Mouse (Mus musculus): ENCODE measurements around the gene Hist1h2bm. TPM values are rescaled to one million over a fixed set of nuclear protein-coding genes. Genes with fewer than 3 reads are reported as not detected.
A peak's percentile ranks its signal among the peaks of the same experiment; 100 is the strongest.
"Not testable (repeated sequence)": the region's sequence is repeated elsewhere in the genome, so short reads cannot be mapped to it uniquely, and the experiment has no call there.

Gene Hist1h2bm
- polyA plus RNA-seq, 1 experiment, result 0.70 TPM

GRCm38 (mm10) chr13:21751417-21751816 lies 29.6 kb downstream of the Hist1h2bm start:
- TF ChIP-seq POLR2A (IDR thresholded peaks at IDR 0.05; ENCODE audit: borderline replicate concordance, extremely low read depth, low read depth, low read length), result no peak
- no peak for TF ChIP-seq CTCF (IDR thresholded peaks at IDR 0.05; ENCODE audit: insufficient read depth, low read length)
- Histone ChIP-seq H3K4me3 (replicated peaks; ENCODE audit: extremely low read depth, low read depth, low read length) (no peak overlapping the region), H3K4me1 (ENCODE audit: control insufficient read depth, insufficient read depth, low read length) (peaks cover 8% of the 10 kb centered on the region)
- no peak for DNase-seq

GRCm38 (mm10) chr13:21751827-21752226 lies 30.0 kb downstream of the Hist1h2bm start:
- TF ChIP-seq POLR2A (IDR thresholded peaks at IDR 0.05; ENCODE audit: borderline replicate concordance, extremely low read depth, low read depth, low read length) (no peak), CTCF (IDR thresholded peaks at IDR 0.05; ENCODE audit: insufficient read depth, low read length) (no peak)
- 61% methylated on average over 3 of the region's 3 CpGs for WGBS
- Histone ChIP-seq H3K4me3 (replicated peaks; ENCODE audit: extremely low read depth, low read depth, low read length) (no peak overlapping the region), H3K4me1 (ENCODE audit: control insufficient read depth, insufficient read depth, low read length) (peaks cover 8% of the 10 kb centered on the region)
- no peak for DNase-seq

- H3K4me1 ChIP-seq (ENCODE audit: control insufficient read depth, insufficient read depth, low read length), result peaks cover 8% of the 10 kb centered on the region
- DNase-seq, result no peak
- no peak for TF ChIP-seq POLR2A (IDR thresholded peaks at IDR 0.05; ENCODE audit: borderline replicate concordance, extremely low read depth, low read depth, low read length)
- TF ChIP-seq CTCF (IDR thresholded peaks at IDR 0.05; ENCODE audit: insufficient read depth, low read length), result no peak
- 34% methylated on average over 3 of the region's 3 CpGs for WGBS
- no peak overlapping the region for H3K4me3 ChIP-seq (replicated peaks; ENCODE audit: extremely low read depth, low read depth, low read length)
These were observed 30.5 kb downstream of the Hist1h2bm start for GRCm38 (mm10) chr13:21752356-21752755.

GRCm38 (mm10) chr13:21753051-21753523 lies 31.2 kb downstream of the Hist1h2bm start:
- peak overlapping the region; percentile 45 for H3K4me3 ChIP-seq (replicated peaks; ENCODE audit: extremely low read depth, low read depth, low read length)
- H3K4me1 ChIP-seq (ENCODE audit: control insufficient read depth, insufficient read depth, low read length), result peaks cover 8% of the 10 kb centered on the region
- TF ChIP-seq POLR2A (IDR thresholded peaks at IDR 0.05; ENCODE audit: borderline replicate concordance, extremely low read depth, low read depth, low read length), result no peak
- DNase-seq, result no peak
- WGBS, result 2% methylated on average over 10 of the region's 10 CpGs

GRCm38 (mm10) chr13:21753524-21754285 lies 31.9 kb downstream of the Hist1h2bm start, which contains the start of the genes Hist1h2ak and Hist1h2bn:
TSS of gene Hist1h2ak (minus strand) at chr13:21753827.
TSS of gene Hist1h2bn (plus strand) at chr13:21754123.
- not testable (repeated sequence) for H3K4me1 ChIP-seq (ENCODE audit: control insufficient read depth, insufficient read depth, low read length)
- H3K4me3 ChIP-seq (replicated peaks; ENCODE audit: extremely low read depth, low read depth, low read length), result peak within 1 kb of the TSS; percentile 98
- DNase-seq, result peak; percentile 50
- under 1% methylated on average over 48 of the region's 50 CpGs for WGBS
- peak; percentile 48; the same call in 1 of the 2 replicates for TF ChIP-seq POLR2A (IDR thresholded peaks at IDR 0.05; ENCODE audit: borderline replicate concordance, extremely low read depth, low read depth, low read length)

GRCm38 (mm10) chr13:21754294-21755001 lies 32.6 kb downstream of the Hist1h2bm start:
- H3K4me1 ChIP-seq (ENCODE audit: control insufficient read depth, insufficient read depth, low read length), result not testable (repeated sequence)
- under 1% methylated on average over 21 of the region's 26 CpGs for whole genome bisulfite sequencing
- peak; percentile 11 for DNase-seq
- peak overlapping the region; percentile 47 for H3K4me3 ChIP-seq (replicated peaks; ENCODE audit: extremely low read depth, low read depth, low read length)

- peaks cover 3% of the 10 kb centered on the region; the same call in 1 of the 2 replicates for H3K4me1 ChIP-seq (ENCODE audit: control insufficient read depth, insufficient read depth, low read length)
- no peak for DNase-seq
- TF ChIP-seq POLR2A (IDR thresholded peaks at IDR 0.05; ENCODE audit: borderline replicate concordance, extremely low read depth, low read depth, low read length), result no peak
- TF ChIP-seq CTCF (IDR thresholded peaks at IDR 0.05; ENCODE audit: insufficient read depth, low read length), result no peak
- H3K4me3 ChIP-seq (replicated peaks; ENCODE audit: extremely low read depth, low read depth, low read length), result no peak overlapping the region
- 46% methylated on average over 1 of the region's 1 CpGs for WGBS
These were observed 33.9 kb downstream of the Hist1h2bm start for GRCm38 (mm10) chr13:21755707-21756106.

Other genes starting within 250 kb of the Hist1h2bm start
- 1.2 and 1.7 TPM in 2 replicates for gene Zkscan4, start 243.1 kb upstream of the Hist1h2bm start, polyA plus RNA-seq (2012; rRNA removed)
- gene Gm10065, start 242.6 kb upstream of the Hist1h2bm start, polyA plus RNA-seq (2012; rRNA removed), result not detected in 2 replicates
- 0.06 TPM in 2 replicates for gene AK157302, start 226.8 kb upstream of the Hist1h2bm start, polyA plus RNA-seq (2012; rRNA removed)
- 3.0 and 5.0 TPM in 2 replicates for gene Gm11273, start 220.6 kb upstream of the Hist1h2bm start, polyA plus RNA-seq (2012; rRNA removed)
- 2.5 and 4.7 TPM in 2 replicates for gene Zkscan8, start 190.9 kb upstream of the Hist1h2bm start, polyA plus RNA-seq (2012; rRNA removed)
- gene Olfr1366, start 179.2 kb upstream of the Hist1h2bm start, polyA plus RNA-seq (2012; rRNA removed), result not detected in 2 replicates
- not detected in 2 replicates for gene Olfr1535, start 162.2 kb upstream of the Hist1h2bm start, polyA plus RNA-seq (2012; rRNA removed)
- not detected in 2 replicates for gene Olfr1364, start 140.3 kb upstream of the Hist1h2bm start, polyA plus RNA-seq (2012; rRNA removed)
- not detected in 2 replicates for gene Olfr1362, start 108.0 kb upstream of the Hist1h2bm start, polyA plus RNA-seq (2012; rRNA removed)
- gene Olfr11, start 79.5 kb upstream of the Hist1h2bm start, polyA plus RNA-seq (2012; rRNA removed), result not detected in 2 replicates
- not detected in 2 replicates for gene Olfr1361, start 58.7 kb upstream of the Hist1h2bm start, polyA plus RNA-seq (2012; rRNA removed)
- gene Olfr1360, start 44.6 kb upstream of the Hist1h2bm start, polyA plus RNA-seq (2012; rRNA removed), result not detected in 2 replicates
- not detected in 2 replicates for gene Olfr1359, start 23.9 kb upstream of the Hist1h2bm start, polyA plus RNA-seq (2012; rRNA removed)
- gene Hist1h2bl, start 5.9 kb upstream of the Hist1h2bm start, polyA plus RNA-seq (2012; rRNA removed), result 0.72 and 1.6 TPM in 2 replicates
- 5.8 and 6.7 TPM in 2 replicates for gene Hist1h2ai, start 5.6 kb upstream of the Hist1h2bm start, polyA plus RNA-seq (2012; rRNA removed)
- 8.2 and 8.6 TPM in 2 replicates for gene Hist1h3h, start 4.4 kb upstream of the Hist1h2bm start, polyA plus RNA-seq (2012; rRNA removed)
- gene Hist1h4j, start 13.0 kb downstream of the Hist1h2bm start, polyA plus RNA-seq (2012; rRNA removed), result 1.3 and 1.4 TPM in 2 replicates
- gene Hist1h4k, start 28.5 kb downstream of the Hist1h2bm start, polyA plus RNA-seq (2012; rRNA removed), result 5.6 and 9.7 TPM in 2 replicates
- gene Hist1h2ak, start 31.8 kb downstream of the Hist1h2bm start, polyA plus RNA-seq (2012; rRNA removed), result 3.2 and 3.8 TPM in 2 replicates
- gene Hist1h2bn, start 32.1 kb downstream of the Hist1h2bm start, polyA plus RNA-seq (2012; rRNA removed), result 2.4 and 4.2 TPM in 2 replicates
- gene Hist1h1b, start 58.6 kb downstream of the Hist1h2bm start, polyA plus RNA-seq (2012; rRNA removed), result 0.41 and 0.57 TPM in 2 replicates
- 3.3 and 8.0 TPM in 2 replicates for gene Hist1h3i, start 61.3 kb downstream of the Hist1h2bm start, polyA plus RNA-seq (2012; rRNA removed)
- 1.1 and 1.4 TPM in 2 replicates for gene Hist1h2an, start 65.2 kb downstream of the Hist1h2bm start, polyA plus RNA-seq (2012; rRNA removed)
- not detected in 2 replicates for gene Hist1h2bp, start 65.4 kb downstream of the Hist1h2bm start, polyA plus RNA-seq (2012; rRNA removed)
- gene Hist1h2bq, start 88.2 kb downstream of the Hist1h2bm start, polyA plus RNA-seq (2012; rRNA removed), result 4.7 and 5.0 TPM in 2 replicates
- gene Hist1h2ao, start 88.4 kb downstream of the Hist1h2bm start, polyA plus RNA-seq (2012; rRNA removed), result not detected in 2 replicates
- 3.1 TPM in 1 of 2 replicates, not detected in the other for gene Hist1h4m, start 89.7 kb downstream of the Hist1h2bm start, polyA plus RNA-seq (2012; rRNA removed)
- 11.1 and 13.7 TPM in 2 replicates for gene Hist1h4n, start 110.2 kb downstream of the Hist1h2bm start, polyA plus RNA-seq (2012; rRNA removed)
- 59.2 and 67.3 TPM in 2 replicates for gene Hist1h2ap, start 111.5 kb downstream of the Hist1h2bm start, polyA plus RNA-seq (2012; rRNA removed)
- 3.3 and 6.1 TPM in 2 replicates for gene Hist1h2br, start 111.7 kb downstream of the Hist1h2bm start, polyA plus RNA-seq (2012; rRNA removed)
- gene Zfp184, start 223.1 kb downstream of the Hist1h2bm start, polyA plus RNA-seq (2012; rRNA removed), result 0.53 and 0.60 TPM in 2 replicates